Mouse (Mus musculus) heart, adult 2 months (tissue): ENCODE results near the gene Sv2c.

Experiments used
- CTCF ChIP-seq: fragments of 200-600 bp; IDR thresholded peaks from 2 replicates; pipeline ENCODE4 v1.8.1; 2022; ENCODE audit warnings: antibody characterized with exemption, mild to moderate bottlenecking, moderate library complexity
- EP300 ChIP-seq: fragments of 200-500 bp; IDR thresholded peaks from 2 replicates; pipeline ENCODE4 v1.6.1; 2011; ENCODE audit warnings: low read depth, low read length, control low read depth; ENCODE audit not compliant: insufficient read depth
- POLR2A ChIP-seq: fragments of 200-500 bp; IDR thresholded peaks from 2 replicates; pipeline ENCODE4 v1.6.1; 2011; ENCODE audit warnings: mild to moderate bottlenecking, low read depth, low read length, control low read depth; ENCODE audit not compliant: insufficient read depth

DNA sequence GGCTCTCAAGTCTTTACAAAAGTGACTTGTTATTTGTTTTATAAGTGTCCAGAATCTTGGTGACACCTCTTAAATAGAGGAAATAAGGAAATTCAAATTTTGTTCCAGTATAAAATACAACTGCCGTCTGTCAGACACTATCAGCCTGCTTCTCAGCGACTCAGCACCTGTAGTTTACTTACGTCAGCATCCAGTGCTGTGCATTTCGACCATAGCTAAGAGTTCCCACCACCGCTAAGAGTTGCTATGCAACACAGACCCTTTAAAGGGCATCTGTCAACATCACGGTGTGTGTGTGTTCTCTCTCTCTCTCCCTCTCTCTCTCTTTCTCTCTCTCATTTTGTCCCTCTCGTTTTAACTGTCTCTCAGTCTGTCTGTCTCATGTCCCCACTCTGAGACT, 170.5 kb downstream of the Sv2c start:
- no peak for TF ChIP-seq POLR2A
- no peak for TF ChIP-seq CTCF
- no peak for TF ChIP-seq EP300
